Mouse (Mus musculus) hindbrain, postnatal 0 days (tissue): ENCODE data around the gene Nsmce4a. TPM values are rescaled to one million over a fixed set of nuclear protein-coding genes. Genes with fewer than 3 reads are reported as not detected.
A peak's percentile ranks its signal among the peaks of the same experiment; 100 is the strongest.
"Not testable (repeated sequence)": the region's sequence is repeated elsewhere in the genome, so short reads cannot be mapped to it uniquely, and the experiment has no call there.

ENCODE experiments used
- ATAC-seq: fragments of 200-750 bp; cut with Nextera tagmentation; 2 replicates; pipeline ENCODE4 v1.8.0; 2017; ENCODE audit warnings: mild to moderate bottlenecking, moderate TSS enrichment, moderate library complexity
- DNase-seq: peaks from one replicate; pipeline ENCODE4 v3.0.0-alpha.2; 2015; ENCODE audit warnings: low spot score
- H3K27ac ChIP-seq: fragments of 300-500 bp; sonication (generic); 2 replicates; pipeline ENCODE4 v1.5.1; 2014; ENCODE audit warnings: mild to moderate bottlenecking
- H3K27me3 ChIP-seq: fragments of 300-500 bp; sonication (generic); 2 replicates; pipeline ENCODE4 v1.6.1; 2014; ENCODE audit warnings: low read length, mixed read lengths; ENCODE audit not compliant: insufficient read depth
- H3K36me3 ChIP-seq: fragments of 300-500 bp; sonication (generic); 2 replicates; pipeline ENCODE4 v1.6.1; 2014; ENCODE audit warnings: low read length, mixed read lengths; ENCODE audit not compliant: insufficient read depth
- H3K4me1 ChIP-seq: fragments of 300-500 bp; sonication (generic); 2 replicates; pipeline ENCODE4 v1.6.1; 2014; ENCODE audit warnings: antibody characterized with exemption, low read length, mixed read lengths; ENCODE audit not compliant: insufficient read depth
- H3K4me2 ChIP-seq: fragments of 300-500 bp; sonication (generic); 2 replicates; pipeline ENCODE4 v1.6.1; 2014; ENCODE audit warnings: low read depth, mild to moderate bottlenecking, low read length, moderate library complexity, mixed read lengths
- H3K4me3 ChIP-seq: fragments of 300-500 bp; sonication (generic); 2 replicates; pipeline ENCODE4 v1.5.1; 2014; ENCODE audit warnings: low read length
- H3K9ac ChIP-seq: fragments of 300-500 bp; sonication (generic); replicated peaks from 2 replicates; pipeline ENCODE4 v1.6.1; 2014; ENCODE audit warnings: mild to moderate bottlenecking, low read length, moderate library complexity, mixed read lengths
- H3K9me3 ChIP-seq: fragments of 300-500 bp; sonication (generic); 2 replicates; pipeline ENCODE4 v1.6.1; 2016; ENCODE audit warnings: low read length, mixed read lengths
- CTCF ChIP-seq: IDR thresholded peaks from 2 replicates; pipeline ENCODE4 v1.5.1; 2016; ENCODE audit warnings: antibody characterized with exemption, control low read depth, low read depth
- WGBS: fragments of 180-500 bp; shearing (Covaris S2); extraction: QIAGEN DNeasy Blood & Tissue Kit; methylation state at CpG from one replicate; pipeline ENCODE4 v1.1.7; 2014; 5-methylcytosine and 5-hydroxymethylcytosine counted together
- polyA plus RNA-seq: library from polyadenylated mRNA; unstranded; fragments of >200 nt; fragmentation: Nextera tagmentation; extraction: Ambion mirVana; gene quantifications from 2 replicates; pipeline ENCODE4 v1.2.1, GENCODE M21; 2015
- total RNA-seq: library from RNA; depleted of rRNA; stranded (reverse); fragments of >200 nt; gene quantifications from 2 replicates; pipeline ENCODE4 v1.2.3, GENCODE M21; 2014

The Nsmce4a gene
- total and polyA plus RNA-seq, 2 experiments from 2014 or later, result 42.0 to 82.3 TPM

DNA sequence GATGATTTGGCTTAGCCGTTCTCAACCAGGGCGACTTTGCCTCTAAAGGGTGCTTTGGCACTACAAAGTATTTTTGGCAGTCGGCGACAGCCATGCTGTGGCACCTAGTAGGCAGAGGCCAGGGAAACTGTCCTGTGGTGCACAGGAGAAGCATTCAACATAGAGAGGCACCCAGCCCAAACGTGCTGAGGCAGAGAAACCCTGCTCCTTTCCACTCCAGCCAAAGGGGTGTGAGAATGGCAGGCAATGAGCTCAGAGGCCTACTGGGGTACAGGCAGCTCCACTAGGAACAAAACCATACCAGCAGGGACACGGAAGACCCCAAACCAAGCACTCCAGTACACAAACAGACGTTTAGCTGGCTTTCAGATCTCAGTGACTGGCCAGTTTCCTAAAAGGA is 32.7 kb downstream of the Nsmce4a start:
- ATAC-seq, result no peak
- 81% methylated on average over 7 of the region's 7 CpGs for WGBS
- TF ChIP-seq CTCF, result no peak
- H3K27me3 ChIP-seq, result no peaks in the 10 kb centered on the region
- peaks cover 42% of the 10 kb centered on the region for H3K36me3 ChIP-seq
- no peak overlapping the region for H3K27ac ChIP-seq
- H3K9me3 ChIP-seq, result no peaks in the 10 kb centered on the region
- H3K4me2 ChIP-seq, result no peak overlapping the region
- H3K9ac ChIP-seq, result no peak overlapping the region
- H3K4me1 ChIP-seq, result no peaks in the 10 kb centered on the region
- DNase-seq, result no peak
- H3K4me3 ChIP-seq, result no peak overlapping the region

GRCm38 (mm10) chr7:130537068-130537467 is 35.9 kb downstream of the Nsmce4a start:
- Histone ChIP-seq H3K27me3 (no peaks in the 10 kb centered on the region), H3K4me1 (no peaks in the 10 kb centered on the region), H3K4me2 (no peak overlapping the region), H3K4me3 (no peak overlapping the region), H3K36me3 (peaks cover 33% of the 10 kb centered on the region), H3K9ac (no peak overlapping the region), H3K9me3 (no peaks in the 10 kb centered on the region), H3K27ac (no peak overlapping the region)
- ATAC-seq (no peak), DNase-seq (no peak)
- TF ChIP-seq CTCF, result no peak
- WGBS, result 89% methylated on average over 4 of the region's 4 CpGs

DNA sequence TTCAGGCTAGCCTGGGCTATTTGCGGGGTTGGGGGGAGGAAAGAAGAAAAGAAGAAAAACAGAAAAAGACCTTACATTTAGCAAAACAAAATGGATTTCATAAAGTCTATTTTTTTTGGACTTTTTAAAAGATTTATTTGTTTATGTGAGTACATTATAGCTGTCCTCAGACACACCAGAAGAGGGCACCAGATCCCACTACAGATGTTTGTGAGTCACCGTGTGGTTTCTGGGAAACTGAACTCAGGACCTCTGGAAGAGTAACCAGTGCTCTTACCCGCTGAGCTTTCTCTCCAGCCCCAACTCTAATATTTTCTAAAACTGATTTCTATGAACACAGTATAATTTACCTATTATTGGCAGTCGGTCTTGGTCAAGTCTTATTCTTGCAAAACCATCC is 37.7 kb downstream of the Nsmce4a start:
- 82% methylated on average over 4 of the region's 4 CpGs for WGBS
- Histone ChIP-seq H3K36me3 (peaks cover 35% of the 10 kb centered on the region; the same call in 1 of the 2 replicates), H3K4me1 (no peaks in the 10 kb centered on the region), H3K27me3 (no peaks in the 10 kb centered on the region), H3K4me3 (no peak overlapping the region), H3K4me2 (no peak overlapping the region), H3K9ac (no peak overlapping the region), H3K9me3 (no peaks in the 10 kb centered on the region), H3K27ac (no peak overlapping the region)
- peak; percentile 12 for DNase-seq
- ATAC-seq, result no peak
- peak; percentile 38 for TF ChIP-seq CTCF

DNA sequence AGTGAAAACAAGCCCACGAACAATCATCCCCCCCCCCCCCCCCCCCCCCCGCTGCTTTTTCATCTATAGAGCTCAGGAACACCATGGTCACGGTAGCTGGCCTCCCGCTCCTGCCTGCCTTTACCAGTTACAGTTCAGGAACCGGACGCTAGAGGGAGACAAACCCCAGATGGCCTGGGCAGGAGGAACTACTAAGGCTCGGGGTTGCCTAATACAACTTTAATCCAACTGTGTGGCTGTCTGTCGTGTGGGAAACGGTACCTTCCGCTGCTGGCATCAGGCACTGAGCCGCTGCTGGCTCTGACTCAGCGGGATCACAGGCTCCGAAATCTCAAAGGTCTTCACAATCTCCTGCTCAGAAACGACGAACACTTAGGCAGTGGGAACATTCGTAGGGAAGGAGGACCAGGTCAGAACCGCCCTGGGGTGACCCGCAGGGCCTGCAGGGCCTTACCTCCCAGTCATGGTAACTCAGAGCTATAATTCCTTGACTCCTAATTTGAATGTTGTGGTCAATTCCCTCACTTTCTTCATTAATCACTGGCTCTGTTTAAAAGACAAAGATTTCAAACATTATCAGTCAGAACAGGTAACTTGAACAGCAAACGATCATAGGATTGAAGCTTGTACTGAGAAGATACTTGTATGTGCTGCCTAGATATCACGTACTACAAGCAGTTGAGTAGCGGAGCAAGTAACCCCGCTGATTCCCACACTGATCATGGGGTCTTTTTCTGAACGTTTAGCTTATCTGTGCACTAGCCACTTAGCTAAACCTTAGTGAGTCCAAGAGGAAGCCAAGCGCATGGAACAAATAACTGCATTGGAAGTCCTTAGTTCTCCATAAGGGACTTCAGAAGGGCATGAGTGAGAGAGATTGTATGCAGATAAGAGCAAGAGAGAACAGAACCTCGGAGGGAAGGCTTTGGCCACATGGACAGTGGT is 39.3 kb downstream of the Nsmce4a start:
- Histone ChIP-seq H3K27ac (peak overlapping the region; percentile 26; the same call in 1 of the 2 replicates), H3K27me3 (no peaks in the 10 kb centered on the region), H3K9me3 (no peaks in the 10 kb centered on the region), H3K4me3 (no peak overlapping the region), H3K36me3 (peaks cover 23% of the 10 kb centered on the region; the same call in 1 of the 2 replicates), H3K4me2 (no peak overlapping the region), H3K9ac (no peak overlapping the region), H3K4me1 (no peaks in the 10 kb centered on the region)
- DNase-seq (peak; percentile 89), ATAC-seq (peak; percentile 85)
- TF ChIP-seq CTCF, result peak; percentile 94
- WGBS, result 39% methylated on average over 24 of the region's 25 CpGs

- H3K9ac ChIP-seq, H3K4me2 ChIP-seq, H3K9me3 ChIP-seq, DNase-seq, H3K4me1 ChIP-seq, H3K4me3 ChIP-seq, ATAC-seq, H3K27me3 ChIP-seq, H3K27ac ChIP-seq, H3K36me3 ChIP-seq: not testable (repeated sequence)
- WGBS, result 95% methylated on average over 14 of the region's 15 CpGs
Observed at GRCm38 (mm10) chr7:130531138-130531537, 41.8 kb downstream of the Nsmce4a start.

GRCm38 (mm10) chr7:130527306-130527705 is 45.6 kb downstream of the Nsmce4a start:
- H3K4me2 ChIP-seq, result no peak overlapping the region
- no peak for DNase-seq
- no peak for TF ChIP-seq CTCF
- no peak overlapping the region for H3K27ac ChIP-seq
- H3K36me3 ChIP-seq, result peaks cover 4% of the 10 kb centered on the region; the same call in 1 of the 2 replicates
- H3K4me1 ChIP-seq, result no peaks in the 10 kb centered on the region
- H3K4me3 ChIP-seq, result no peak overlapping the region
- ATAC-seq, result no peak
- WGBS, result 79% methylated on average over 9 of the region's 9 CpGs
- H3K9ac ChIP-seq, result no peak overlapping the region
- H3K27me3 ChIP-seq, result no peaks in the 10 kb centered on the region
- H3K9me3 ChIP-seq, result no peaks in the 10 kb centered on the region

GRCm38 (mm10) chr7:130523451-130523850 is 49.5 kb downstream of the Nsmce4a start:
- H3K4me3 ChIP-seq, result no peak overlapping the region
- no peak overlapping the region for H3K9ac ChIP-seq
- H3K4me1 ChIP-seq, result peaks cover 6% of the 10 kb centered on the region; the same call in 1 of the 2 replicates
- no peaks in the 10 kb centered on the region for H3K36me3 ChIP-seq
- 95% methylated on average over 8 of the region's 8 CpGs for WGBS
- no peak overlapping the region for H3K4me2 ChIP-seq
- H3K27ac ChIP-seq, result no peak overlapping the region
- ATAC-seq (no peak), DNase-seq (no peak)
- no peaks in the 10 kb centered on the region for H3K9me3 ChIP-seq
- TF ChIP-seq CTCF, result no peak
- no peaks in the 10 kb centered on the region for H3K27me3 ChIP-seq
